Mouse (Mus musculus) bone marrow, adult 2 months (tissue): ENCODE data around the gene Nup93.
A peak's percentile ranks its signal among the peaks of the same experiment; 100 is the strongest.

ENCODE experiments used
- CTCF ChIP-seq: fragments of 200-500 bp; IDR thresholded peaks from 2 replicates; pipeline ENCODE4 v1.5.1; 2011; ENCODE audit warnings: low read length, control low read depth; ENCODE audit not compliant: control insufficient read depth, insufficient read depth
- POLR2A ChIP-seq: fragments of 200-500 bp; IDR thresholded peaks from 2 replicates; pipeline ENCODE4 v1.6.1; 2011; ENCODE audit warnings: low read depth, mild to moderate bottlenecking, control low read depth, low read length, borderline replicate concordance; ENCODE audit not compliant: control insufficient read depth

- TF ChIP-seq POLR2A (peak; percentile 28; the same call in 1 of the 2 replicates), CTCF (no peak)
Observed at GRCm38 (mm10) chr8:94348425-94348824, 134.1 kb downstream of the Nup93 start.
